Mouse (Mus musculus) liver, embryonic 12.5 days (tissue): ENCODE data around the gene Cyp2c23. TPM values are rescaled to one million over a fixed set of nuclear protein-coding genes. Genes with fewer than 3 reads are reported as not detected.

Experiments
- ATAC-seq: fragments of 200-750 bp; cut with Nextera tagmentation; 2 replicates; pipeline ENCODE4 v1.8.0; 2017; ENCODE audit warnings: moderate number of reproducible peaks, mild to moderate bottlenecking, moderate library complexity
- H3K27ac ChIP-seq: fragments of 300-500 bp; sonication (generic); 2 replicates; pipeline ENCODE4 v1.5.1; 2016; ENCODE audit warnings: mild to moderate bottlenecking
- H3K27me3 ChIP-seq: fragments of 300-500 bp; sonication (generic); replicated peaks from 2 replicates; pipeline ENCODE4 v1.6.1; 2016; ENCODE audit warnings: mild to moderate bottlenecking, moderate library complexity
- H3K36me3 ChIP-seq: fragments of 300-500 bp; sonication (generic); 2 replicates; pipeline ENCODE4 v1.6.1; 2016; ENCODE audit warnings: mild to moderate bottlenecking, moderate library complexity
- H3K4me1 ChIP-seq: fragments of 300-500 bp; sonication (generic); 2 replicates; pipeline ENCODE4 v1.6.1; 2016
- H3K4me2 ChIP-seq: fragments of 300-500 bp; sonication (generic); 2 replicates; pipeline ENCODE4 v1.6.1; 2016; ENCODE audit warnings: mild to moderate bottlenecking, moderate library complexity
- H3K4me3 ChIP-seq: fragments of 300-500 bp; sonication (generic); 2 replicates; pipeline ENCODE4 v1.5.1; 2016; ENCODE audit warnings: mild to moderate bottlenecking, moderate library complexity
- H3K9ac ChIP-seq: fragments of 300-500 bp; sonication (generic); 2 replicates; pipeline ENCODE4 v1.6.1; 2016; ENCODE audit warnings: mild to moderate bottlenecking, moderate library complexity
- H3K9me3 ChIP-seq: fragments of 300-500 bp; sonication (generic); replicated peaks from 2 replicates; pipeline ENCODE4 v1.6.1; 2016; ENCODE audit warnings: mild to moderate bottlenecking, moderate library complexity
- WGBS: fragments of 180-500 bp; shearing (Covaris S2); methylation state at CpG from one replicate; pipeline ENCODE4 v1.1.7; 2016; ENCODE audit not compliant: insufficient replicate concordance; 5-methylcytosine and 5-hydroxymethylcytosine counted together
- polyA plus RNA-seq: library from polyadenylated mRNA; unstranded; fragments of >200 nt; fragmentation: Nextera tagmentation; extraction: Ambion mirVana; gene quantifications from 2 replicates; pipeline ENCODE4 v1.2.1, GENCODE M21; 2016

Gene Cyp2c23
- polyA plus RNA-seq, 1 experiment from 2014 or later = 5.4 TPM

GRCm38 (mm10) chr19:44055173-44055826 is 26.3 kb upstream of the Cyp2c23 start:
- Histone ChIP-seq H3K9me3 (no peaks in the 10 kb centered on the region), H3K4me2 (no peak overlapping the region), H3K36me3 (peaks cover 62% of the 10 kb centered on the region), H3K27ac (no peak overlapping the region), H3K9ac (no peak overlapping the region), H3K4me1 (no peaks in the 10 kb centered on the region), H3K27me3 (no peaks in the 10 kb centered on the region), H3K4me3 (no peak overlapping the region)
- ATAC-seq = no peak
- 73% methylated on average over 4 of the region's 4 CpGs for WGBS

GRCm38 (mm10) chr19:44050388-44050787 is 21.4 kb upstream of the Cyp2c23 start:
- Histone ChIP-seq H3K27me3 (no peaks in the 10 kb centered on the region), H3K27ac (no peak overlapping the region), H3K36me3 (peaks cover 44% of the 10 kb centered on the region), H3K9ac (no peak overlapping the region), H3K9me3 (no peaks in the 10 kb centered on the region), H3K4me3 (no peak overlapping the region), H3K4me1 (no peaks in the 10 kb centered on the region; the same call in 1 of the 2 replicates), H3K4me2 (no peak overlapping the region)
- no peak for ATAC-seq
- WGBS = 67% methylated on average over 4 of the region's 4 CpGs

- no peak for ATAC-seq
- no peaks in the 10 kb centered on the region for H3K27me3 ChIP-seq
- no peak overlapping the region for H3K4me2 ChIP-seq
- no peak overlapping the region for H3K27ac ChIP-seq
- no peak overlapping the region for H3K4me3 ChIP-seq
- peaks cover 44% of the 10 kb centered on the region for H3K36me3 ChIP-seq
- H3K4me1 ChIP-seq = no peaks in the 10 kb centered on the region; the same call in 1 of the 2 replicates
- H3K9me3 ChIP-seq = no peaks in the 10 kb centered on the region
- 62% methylated on average over 3 of the region's 3 CpGs for WGBS
- H3K9ac ChIP-seq = no peak overlapping the region
These were observed 20.3 kb upstream of the Cyp2c23 start for GRCm38 (mm10) chr19:44049282-44049681.

- Histone ChIP-seq H3K4me2 (no peak overlapping the region), H3K4me1 (peaks cover 6% of the 10 kb centered on the region; the same call in 1 of the 2 replicates), H3K9ac (no peak overlapping the region), H3K9me3 (no peaks in the 10 kb centered on the region), H3K27me3 (no peaks in the 10 kb centered on the region), H3K4me3 (no peak overlapping the region), H3K27ac (no peak overlapping the region), H3K36me3 (peaks cover 31% of the 10 kb centered on the region)
- no peak for ATAC-seq
- 67% methylated on average over 3 of the region's 3 CpGs for WGBS
These were observed 16.8 kb upstream of the Cyp2c23 start for GRCm38 (mm10) chr19:44045847-44046246.

GRCm38 (mm10) chr19:44042121-44042520 is 13.1 kb upstream of the Cyp2c23 start:
- ATAC-seq = no peak
- H3K27ac ChIP-seq = no peak overlapping the region
- H3K4me2 ChIP-seq = no peak overlapping the region
- no peak overlapping the region for H3K9ac ChIP-seq
- 78% methylated on average over 5 of the region's 5 CpGs for WGBS
- H3K36me3 ChIP-seq = peaks cover 51% of the 10 kb centered on the region
- H3K4me3 ChIP-seq = no peak overlapping the region
- no peaks in the 10 kb centered on the region for H3K9me3 ChIP-seq
- 0 out of 2 replicates have a peak, but pooled peaks cover 6% of the 10 kb centered on the region for H3K4me1 ChIP-seq
- no peaks in the 10 kb centered on the region for H3K27me3 ChIP-seq

GRCm38 (mm10) chr19:44033396-44033795 is 4.4 kb upstream of the Cyp2c23 start:
- Histone ChIP-seq H3K9me3 (no peaks in the 10 kb centered on the region), H3K4me2 (no peak overlapping the region), H3K36me3 (peaks cover 42% of the 10 kb centered on the region), H3K27me3 (no peaks in the 10 kb centered on the region), H3K27ac (no peak overlapping the region), H3K4me3 (no peak overlapping the region), H3K4me1 (no peaks in the 10 kb centered on the region), H3K9ac (no peak overlapping the region)
- WGBS = 87% methylated on average over 5 of the region's 5 CpGs
- ATAC-seq = no peak

GRCm38 (mm10) chr19:44032046-44032744 is 3.2 kb upstream of the Cyp2c23 start:
- Histone ChIP-seq H3K4me1 (no peaks in the 10 kb centered on the region), H3K27ac (no peak overlapping the region), H3K4me3 (no peak overlapping the region), H3K4me2 (no peak overlapping the region), H3K36me3 (peaks cover 30% of the 10 kb centered on the region), H3K9ac (no peak overlapping the region), H3K27me3 (no peaks in the 10 kb centered on the region), H3K9me3 (no peaks in the 10 kb centered on the region)
- ATAC-seq = no peak
- 79% methylated on average over 11 of the region's 11 CpGs for WGBS

GRCm38 (mm10) chr19:44030024-44030423 is 1.0 kb upstream of the Cyp2c23 start:
- peaks cover 10% of the 10 kb centered on the region; the same call in 1 of the 2 replicates for H3K36me3 ChIP-seq
- no peaks in the 10 kb centered on the region for H3K9me3 ChIP-seq
- no peak overlapping the region for H3K4me2 ChIP-seq
- H3K27me3 ChIP-seq = no peaks in the 10 kb centered on the region
- no peaks in the 10 kb centered on the region for H3K4me1 ChIP-seq
- H3K4me3 ChIP-seq = no peak overlapping the region
- WGBS = 69% methylated on average over 5 of the region's 5 CpGs
- ATAC-seq = no peak
- H3K27ac ChIP-seq = no peak overlapping the region
- no peak overlapping the region for H3K9ac ChIP-seq

GRCm38 (mm10) chr19:44026956-44027530 is 2.0 kb downstream of the Cyp2c23 start:
- H3K4me2 ChIP-seq = no peak overlapping the region
- H3K27me3 ChIP-seq = no peaks in the 10 kb centered on the region
- no peaks in the 10 kb centered on the region for H3K36me3 ChIP-seq
- H3K9me3 ChIP-seq = no peaks in the 10 kb centered on the region
- no peak overlapping the region for H3K9ac ChIP-seq
- 60% methylated on average over 8 of the region's 8 CpGs for WGBS
- ATAC-seq = no peak
- H3K4me3 ChIP-seq = no peak overlapping the region
- no peak overlapping the region for H3K27ac ChIP-seq
- H3K4me1 ChIP-seq = no peaks in the 10 kb centered on the region

GRCm38 (mm10) chr19:44024921-44025585 is 4.0 kb downstream of the Cyp2c23 start:
- H3K4me2 ChIP-seq = no peak overlapping the region
- no peak overlapping the region for H3K9ac ChIP-seq
- no peaks in the 10 kb centered on the region for H3K4me1 ChIP-seq
- no peak overlapping the region for H3K27ac ChIP-seq
- 70% methylated on average over 13 of the region's 13 CpGs for WGBS
- no peak overlapping the region for H3K4me3 ChIP-seq
- ATAC-seq = no peak
- no peaks in the 10 kb centered on the region for H3K27me3 ChIP-seq
- H3K9me3 ChIP-seq = no peaks in the 10 kb centered on the region
- H3K36me3 ChIP-seq = no peaks in the 10 kb centered on the region

GRCm38 (mm10) chr19:44023066-44023465 is 5.9 kb downstream of the Cyp2c23 start:
- no peaks in the 10 kb centered on the region for H3K9me3 ChIP-seq
- H3K27me3 ChIP-seq = no peaks in the 10 kb centered on the region
- no peak overlapping the region for H3K9ac ChIP-seq
- H3K4me3 ChIP-seq = no peak overlapping the region
- H3K4me2 ChIP-seq = no peak overlapping the region
- no peaks in the 10 kb centered on the region for H3K4me1 ChIP-seq
- WGBS = 56% methylated on average over 5 of the region's 5 CpGs
- no peaks in the 10 kb centered on the region for H3K36me3 ChIP-seq
- H3K27ac ChIP-seq = no peak overlapping the region
- ATAC-seq = no peak; the same call in 1 of the 2 replicates

GRCm38 (mm10) chr19:44021502-44021901 is 7.5 kb downstream of the Cyp2c23 start:
- H3K9ac ChIP-seq = no peak overlapping the region
- no peaks in the 10 kb centered on the region for H3K9me3 ChIP-seq
- no peak overlapping the region for H3K4me3 ChIP-seq
- no peaks in the 10 kb centered on the region for H3K36me3 ChIP-seq
- 0 out of 2 replicates have a peak, but pooled peaks cover 3% of the 10 kb centered on the region for H3K4me1 ChIP-seq
- WGBS = 70% methylated on average over 4 of the region's 4 CpGs
- H3K27ac ChIP-seq = no peak overlapping the region
- ATAC-seq = peak; percentile 44
- no peaks in the 10 kb centered on the region for H3K27me3 ChIP-seq
- H3K4me2 ChIP-seq = no peak overlapping the region
